Mouse (Mus musculus) urinary bladder, adult 18-20 months (tissue): ENCODE data around the gene She.

Experiments used
- DNase-seq, 2 experiments: peaks; one replicate each; pipeline ENCODE4 v3.0.0; 2022; ENCODE audit warnings: low spot score in 2 of 2, mixed read lengths in 2 of 2

Gene She

GRCm38 (mm10) chr3:89885766-89886165, 54.6 kb downstream of the She start:
- DNase-seq, result no peak

GRCm38 (mm10) chr3:89887582-89888230, 56.5 kb downstream of the She start:
- no peak for DNase-seq

- DNase-seq, result no peak
Observed at GRCm38 (mm10) chr3:89889841-89890430, 58.8 kb downstream of the She start.

- no peak for DNase-seq
Observed at GRCm38 (mm10) chr3:89891696-89892095, 60.5 kb downstream of the She start.

GRCm38 (mm10) chr3:89892517-89893106, 61.4 kb downstream of the She start:
- DNase-seq, result no peak

- peak in 1 of 2 experiments; percentile 60 for DNase-seq
Observed at GRCm38 (mm10) chr3:89896571-89896970, 65.4 kb downstream of the She start.

GRCm38 (mm10) chr3:89897204-89897796, 66.1 kb downstream of the She start:
- DNase-seq, result no peak

- no peak for DNase-seq
Observed at GRCm38 (mm10) chr3:89898011-89898410, 66.8 kb downstream of the She start.

GRCm38 (mm10) chr3:89898870-89899510, 67.8 kb downstream of the She start:
- peak in 1 of 2 experiments; percentile 39 for DNase-seq

- DNase-seq, result no peak
Observed at GRCm38 (mm10) chr3:89899511-89899908, 68.3 kb downstream of the She start.

GRCm38 (mm10) chr3:89907846-89908245, 76.7 kb downstream of the She start:
- DNase-seq, result no peak
